Mouse (Mus musculus) stomach, embryonic 14.5 days (tissue): ENCODE measurements around the gene Mkrn2. TPM values are rescaled to one million over a fixed set of nuclear protein-coding genes. Genes with fewer than 3 reads are reported as not detected.

Experiments
- ATAC-seq: fragments of 200-750 bp; cut with Nextera tagmentation; 2 replicates; pipeline ENCODE4 v1.8.0; 2017; ENCODE audit warnings: low read depth, moderate TSS enrichment; ENCODE audit not compliant: insufficient number of reproducible peaks, insufficient read depth, low FRiP score
- H3K27ac ChIP-seq: fragments of 300-500 bp; sonication (generic); 2 replicates; pipeline ENCODE4 v1.5.1; 2014; ENCODE audit warnings: mild to moderate bottlenecking, low read length, moderate library complexity, mixed read lengths
- H3K27me3 ChIP-seq: fragments of 300-500 bp; sonication (generic); 2 replicates; pipeline ENCODE4 v1.6.1; 2014; ENCODE audit warnings: low read length, control low read depth, mixed read lengths; ENCODE audit not compliant: control insufficient read depth, insufficient read depth
- H3K36me3 ChIP-seq: fragments of 300-500 bp; sonication (generic); 2 replicates; pipeline ENCODE4 v1.6.1; 2014; ENCODE audit warnings: mild to moderate bottlenecking, control low read depth, low read length, moderate library complexity, mixed read lengths; ENCODE audit not compliant: control insufficient read depth, insufficient read depth
- H3K4me1 ChIP-seq: fragments of 300-500 bp; sonication (generic); 2 replicates; pipeline ENCODE4 v1.6.1; 2014; ENCODE audit warnings: low read length, control low read depth, mixed read lengths; ENCODE audit not compliant: control insufficient read depth, insufficient read depth
- H3K4me2 ChIP-seq: fragments of 300-500 bp; sonication (generic); replicated peaks from 2 replicates; pipeline ENCODE4 v1.6.1; 2014; ENCODE audit warnings: low read depth, low read length, control low read depth
- H3K4me3 ChIP-seq: fragments of 300-500 bp; sonication (generic); 2 replicates; pipeline ENCODE4 v1.5.1; 2014; ENCODE audit warnings: low read depth, low read length, control low read depth
- H3K9ac ChIP-seq: fragments of 300-500 bp; sonication (generic); replicated peaks from 2 replicates; pipeline ENCODE4 v1.6.1; 2014; ENCODE audit warnings: low read depth, mild to moderate bottlenecking, control low read depth, low read length, moderate library complexity, mixed read lengths
- H3K9me3 ChIP-seq: fragments of 300-500 bp; sonication (generic); 2 replicates; pipeline ENCODE4 v1.6.1; 2016; ENCODE audit warnings: low read depth, low read length, control low read depth; ENCODE audit not compliant: control insufficient read depth
- WGBS: fragments of 180-500 bp; shearing (Covaris S2); extraction: QIAGEN DNeasy Blood & Tissue Kit; methylation state at CpG from one replicate; pipeline ENCODE4 v1.1.7; 2014; 5-methylcytosine and 5-hydroxymethylcytosine counted together
- polyA plus RNA-seq: library from polyadenylated mRNA; unstranded; fragments of >200 nt; fragmentation: Nextera tagmentation; extraction: Ambion mirVana; gene quantifications from 2 replicates; pipeline ENCODE4 v1.2.1, GENCODE M21; 2014

Gene Mkrn2
- polyA plus RNA-seq, 1 experiment from 2014 or later = 32.5 TPM

- Histone ChIP-seq H3K9me3 (no peaks in the 10 kb centered on the region), H3K36me3 (no peaks in the 10 kb centered on the region), H3K4me1 (no peaks in the 10 kb centered on the region), H3K27me3 (no peaks in the 10 kb centered on the region), H3K4me2 (no peak overlapping the region), H3K4me3 (no peak overlapping the region), H3K9ac (no peak overlapping the region), H3K27ac (no peak overlapping the region)
- 80% methylated on average over 3 of the region's 3 CpGs for WGBS
- ATAC-seq = no peak
Observed at GRCm38 (mm10) chr6:115594463-115594862, 7.2 kb upstream of the Mkrn2 start.

DNA sequence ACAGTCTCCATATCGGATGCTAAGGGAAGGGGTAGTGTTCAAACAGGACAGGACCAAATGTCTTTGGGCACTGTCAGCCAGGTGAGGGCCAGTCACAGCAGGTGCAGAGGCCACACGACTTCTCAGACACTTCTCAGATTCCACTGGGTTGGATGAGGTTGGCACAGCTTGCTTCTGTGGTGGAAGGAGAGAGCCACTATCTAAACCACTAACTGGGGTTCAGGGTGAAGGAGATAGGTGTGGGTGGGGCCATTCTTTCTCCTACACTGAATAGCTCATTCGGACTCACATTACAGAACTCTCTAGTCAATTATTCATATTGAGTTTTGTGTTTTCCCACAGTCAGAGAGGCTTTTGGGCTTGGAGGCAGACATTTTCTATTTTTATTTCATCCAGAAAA, 6.0 kb upstream of the Mkrn2 start:
- Histone ChIP-seq H3K4me3 (no peak overlapping the region), H3K27me3 (no peaks in the 10 kb centered on the region), H3K9ac (no peak overlapping the region), H3K27ac (no peak overlapping the region), H3K36me3 (no peaks in the 10 kb centered on the region), H3K4me1 (no peaks in the 10 kb centered on the region), H3K4me2 (no peak overlapping the region), H3K9me3 (no peaks in the 10 kb centered on the region)
- 54% methylated on average over 3 of the region's 3 CpGs for WGBS
- no peak for ATAC-seq

- Histone ChIP-seq H3K4me1 (no peaks in the 10 kb centered on the region), H3K27ac (no peak overlapping the region), H3K4me2 (peak overlapping the region; percentile 72), H3K9me3 (no peaks in the 10 kb centered on the region), H3K9ac (no peak overlapping the region), H3K4me3 (peak overlapping the region; percentile 77; the same call in 1 of the 2 replicates), H3K36me3 (peaks cover 7% of the 10 kb centered on the region), H3K27me3 (no peaks in the 10 kb centered on the region)
- WGBS = 66% methylated on average over 4 of the region's 4 CpGs
- ATAC-seq = no peak
Observed at GRCm38 (mm10) chr6:115601322-115601714, 384 bp upstream of the Mkrn2 start.

DNA sequence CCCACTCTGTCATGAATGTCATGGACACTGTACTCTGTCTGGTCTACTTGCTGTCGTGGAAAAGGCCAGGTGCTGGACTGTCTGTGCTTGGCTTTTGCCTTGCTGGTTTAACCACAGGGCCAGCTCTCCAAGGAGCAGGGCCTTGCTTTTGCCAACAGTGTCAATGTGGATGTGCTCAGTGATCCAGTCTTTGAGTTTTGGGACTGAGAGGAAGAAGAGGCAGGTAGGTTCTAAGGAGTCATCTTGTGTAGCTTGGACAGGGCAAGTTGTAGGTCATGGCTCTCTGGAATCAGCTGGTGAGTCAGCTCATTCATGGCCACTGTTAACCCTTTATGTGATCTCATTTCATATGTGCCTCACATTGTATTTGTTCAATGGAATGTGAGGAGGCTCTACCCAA, 4.8 kb downstream of the Mkrn2 start:
- 76% methylated on average over 1 of the region's 1 CpGs for WGBS

GRCm38 (mm10) chr6:115607429-115607828, 5.7 kb downstream of the Mkrn2 start:
- no peak for ATAC-seq
- WGBS = 84% methylated on average over 4 of the region's 4 CpGs
- no peaks in the 10 kb centered on the region for H3K9me3 ChIP-seq
- H3K36me3 ChIP-seq = peaks cover 17% of the 10 kb centered on the region
- H3K27me3 ChIP-seq = no peaks in the 10 kb centered on the region
- no peak overlapping the region for H3K4me2 ChIP-seq
- H3K4me3 ChIP-seq = no peak overlapping the region
- no peak overlapping the region for H3K27ac ChIP-seq
- H3K4me1 ChIP-seq = no peaks in the 10 kb centered on the region
- no peak overlapping the region for H3K9ac ChIP-seq

More for the DNA sequence above, 4.8 kb downstream of the Mkrn2 start:
- no peak overlapping the region for H3K4me3 ChIP-seq
- H3K4me1 ChIP-seq = no peaks in the 10 kb centered on the region
- H3K27me3 ChIP-seq = no peaks in the 10 kb centered on the region
- H3K4me2 ChIP-seq = no peak overlapping the region
- H3K27ac ChIP-seq = no peak overlapping the region
- no peaks in the 10 kb centered on the region for H3K9me3 ChIP-seq
- H3K9ac ChIP-seq = no peak overlapping the region
- H3K36me3 ChIP-seq = peaks cover 17% of the 10 kb centered on the region
- ATAC-seq = no peak

DNA sequence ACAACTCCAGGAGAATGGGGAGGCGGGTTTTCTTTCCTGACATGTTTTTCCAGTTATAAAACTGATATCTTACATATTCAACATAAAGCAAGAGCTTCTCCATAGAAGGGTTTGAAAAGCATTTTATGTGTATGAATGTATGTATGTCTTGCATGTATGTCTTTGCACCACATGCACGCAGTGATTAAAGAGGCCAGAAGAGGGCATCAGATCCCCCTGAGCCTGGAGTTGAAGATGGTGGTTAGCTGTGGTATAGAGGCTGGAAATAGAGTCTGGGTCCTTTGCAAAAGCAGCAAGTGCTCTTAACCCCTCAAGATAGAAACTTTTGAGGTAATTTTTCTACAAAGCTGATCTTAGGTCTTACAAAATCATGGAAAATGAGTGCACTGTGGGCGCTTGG, 7.4 kb downstream of the Mkrn2 start:
- no peak overlapping the region for H3K4me2 ChIP-seq
- WGBS = 63% methylated on average over 3 of the region's 3 CpGs
- no peaks in the 10 kb centered on the region for H3K9me3 ChIP-seq
- no peak overlapping the region for H3K4me3 ChIP-seq
- no peak for ATAC-seq
- H3K27me3 ChIP-seq = no peaks in the 10 kb centered on the region
- H3K27ac ChIP-seq = no peak overlapping the region
- no peaks in the 10 kb centered on the region for H3K4me1 ChIP-seq
- peaks cover 24% of the 10 kb centered on the region for H3K36me3 ChIP-seq
- no peak overlapping the region for H3K9ac ChIP-seq

DNA sequence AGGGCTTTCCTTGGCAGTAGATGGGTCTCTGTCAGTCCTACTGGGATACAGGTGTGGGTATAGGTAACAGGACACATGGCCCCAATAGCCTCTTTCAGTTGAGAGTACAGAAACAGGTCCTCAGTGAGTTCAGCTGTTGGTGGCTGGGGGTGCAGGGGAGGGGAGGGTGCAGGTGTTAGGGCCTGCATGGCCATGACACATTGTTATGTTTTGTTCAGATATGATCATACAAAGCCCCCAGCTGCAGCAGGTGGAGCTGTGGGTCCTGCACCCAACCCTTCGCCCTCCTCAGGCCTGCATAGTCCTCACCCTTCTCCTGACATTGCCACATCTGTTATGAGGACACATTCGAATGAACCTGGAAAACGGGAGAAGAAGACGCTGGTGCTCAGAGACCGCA, 8.6 kb downstream of the Mkrn2 start:
- no peak for ATAC-seq
- Histone ChIP-seq H3K36me3 (peaks cover 30% of the 10 kb centered on the region), H3K27me3 (no peaks in the 10 kb centered on the region), H3K27ac (no peak overlapping the region), H3K9me3 (no peaks in the 10 kb centered on the region), H3K9ac (no peak overlapping the region), H3K4me1 (no peaks in the 10 kb centered on the region), H3K4me3 (no peak overlapping the region), H3K4me2 (no peak overlapping the region)
- 91% methylated on average over 5 of the region's 5 CpGs for WGBS

- H3K9me3 ChIP-seq = no peaks in the 10 kb centered on the region
- no peak overlapping the region for H3K4me3 ChIP-seq
- no peak overlapping the region for H3K9ac ChIP-seq
- peaks cover 60% of the 10 kb centered on the region for H3K36me3 ChIP-seq
- H3K27me3 ChIP-seq = no peaks in the 10 kb centered on the region
- no peak overlapping the region for H3K27ac ChIP-seq
- no peak for ATAC-seq
- no peak overlapping the region for H3K4me2 ChIP-seq
- H3K4me1 ChIP-seq = no peaks in the 10 kb centered on the region
Observed at GRCm38 (mm10) chr6:115613793-115614192, 12.1 kb downstream of the Mkrn2 start.

GRCm38 (mm10) chr6:115615983-115616382, 14.3 kb downstream of the Mkrn2 start:
- Histone ChIP-seq H3K27ac (no peak overlapping the region), H3K9me3 (no peaks in the 10 kb centered on the region), H3K27me3 (no peaks in the 10 kb centered on the region), H3K36me3 (peaks cover 74% of the 10 kb centered on the region), H3K4me3 (no peak overlapping the region), H3K9ac (no peak overlapping the region), H3K4me1 (no peaks in the 10 kb centered on the region), H3K4me2 (no peak overlapping the region)
- 83% methylated on average over 3 of the region's 3 CpGs for WGBS
- ATAC-seq = no peak
